Mouse (Mus musculus): Measurements from ENCODE around the gene Tmem165. TPM values are rescaled to one million over a fixed set of nuclear protein-coding genes. Genes with fewer than 3 reads are reported as not detected.

The Tmem165 gene
- polyA plus RNA-seq, 1 experiment = 63.9 TPM

DNA sequence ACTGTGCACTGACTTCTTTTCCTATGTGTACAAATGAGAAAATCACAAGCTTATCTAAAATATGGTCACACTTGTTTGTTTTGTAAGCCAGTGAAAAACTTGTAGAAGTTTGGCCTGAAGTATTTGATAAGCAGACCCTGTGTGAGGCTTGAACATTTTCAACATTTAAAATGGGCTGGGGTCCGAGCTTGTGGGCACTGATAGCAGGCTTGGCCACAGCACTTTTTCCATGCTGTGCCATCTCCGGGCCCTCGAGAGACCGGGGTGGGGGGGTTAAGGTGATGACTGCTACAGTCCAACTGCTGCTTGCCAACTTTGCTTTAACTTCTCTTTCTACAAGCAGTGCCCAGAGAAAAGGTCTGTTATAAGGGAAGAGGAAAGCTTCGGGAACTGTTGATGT lies 24.4 kb downstream of the Tmem165 start:
- H3K36me3 ChIP-seq (ENCODE audit: control insufficient read depth, insufficient read depth, low read length) = peaks cover 53% of the 10 kb centered on the region
- H3K4me3 ChIP-seq (ENCODE audit: control insufficient read depth, insufficient read depth, low read length) = no peak overlapping the region
- 97% methylated on average over 5 of the region's 5 CpGs for WGBS
- H3K27ac ChIP-seq (ENCODE audit: control insufficient read depth, insufficient read depth, low read length) = no peak overlapping the region
- H3K4me1 ChIP-seq (replicated peaks; ENCODE audit: control insufficient read depth, insufficient read depth, low read length) = no peaks in the 10 kb centered on the region
- TF ChIP-seq CTCF (IDR thresholded peaks at IDR 0.05; ENCODE audit: borderline replicate concordance, control insufficient read depth, extremely low read depth, insufficient read depth, low read length, poor library complexity) (no peak), POLR2A (IDR thresholded peaks at IDR 0.05; ENCODE audit: control insufficient read depth, extremely low read depth, insufficient read depth, low read length, poor library complexity) (no peak)
- no peak for DNase-seq
- H3K27me3 ChIP-seq (ENCODE audit: control insufficient read depth, insufficient read depth, low read length) = no peaks in the 10 kb centered on the region

DNA sequence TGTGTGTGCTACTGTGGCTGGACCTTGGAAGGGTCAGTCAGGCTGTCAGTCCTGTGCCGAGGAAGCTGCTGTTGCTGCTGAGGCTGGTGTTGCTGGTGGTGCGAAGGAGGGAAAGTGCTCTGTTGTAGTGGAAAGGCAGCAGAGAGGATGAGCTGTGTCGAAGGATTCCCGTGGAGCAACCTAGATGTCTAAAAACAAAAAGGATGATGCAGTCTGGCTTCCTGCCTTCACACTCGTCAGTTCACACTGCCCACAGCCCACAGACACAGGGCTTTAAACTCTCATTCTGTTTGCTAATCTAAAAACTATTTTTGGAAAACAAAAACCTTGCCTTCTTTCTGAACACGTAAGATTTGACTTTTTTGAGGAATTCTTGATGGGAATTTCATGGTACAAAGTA lies 33.0 kb downstream of the Tmem165 start:
- no peak overlapping the region for H3K27ac ChIP-seq (ENCODE audit: control insufficient read depth, insufficient read depth, low read length)
- WGBS = 81% methylated on average over 6 of the region's 6 CpGs
- DNase-seq = no peak
- no peaks in the 10 kb centered on the region for H3K27me3 ChIP-seq (ENCODE audit: control insufficient read depth, insufficient read depth, low read length)
- no peaks in the 10 kb centered on the region for H3K4me1 ChIP-seq (replicated peaks; ENCODE audit: control insufficient read depth, insufficient read depth, low read length)
- no peaks in the 10 kb centered on the region for H3K36me3 ChIP-seq (ENCODE audit: control insufficient read depth, insufficient read depth, low read length)
- no peak overlapping the region for H3K4me3 ChIP-seq (ENCODE audit: control insufficient read depth, insufficient read depth, low read length)
- no peak for TF ChIP-seq CTCF (IDR thresholded peaks at IDR 0.05; ENCODE audit: borderline replicate concordance, control insufficient read depth, extremely low read depth, insufficient read depth, low read length, poor library complexity)
- no peak for TF ChIP-seq POLR2A (IDR thresholded peaks at IDR 0.05; ENCODE audit: control insufficient read depth, extremely low read depth, insufficient read depth, low read length, poor library complexity)

DNA sequence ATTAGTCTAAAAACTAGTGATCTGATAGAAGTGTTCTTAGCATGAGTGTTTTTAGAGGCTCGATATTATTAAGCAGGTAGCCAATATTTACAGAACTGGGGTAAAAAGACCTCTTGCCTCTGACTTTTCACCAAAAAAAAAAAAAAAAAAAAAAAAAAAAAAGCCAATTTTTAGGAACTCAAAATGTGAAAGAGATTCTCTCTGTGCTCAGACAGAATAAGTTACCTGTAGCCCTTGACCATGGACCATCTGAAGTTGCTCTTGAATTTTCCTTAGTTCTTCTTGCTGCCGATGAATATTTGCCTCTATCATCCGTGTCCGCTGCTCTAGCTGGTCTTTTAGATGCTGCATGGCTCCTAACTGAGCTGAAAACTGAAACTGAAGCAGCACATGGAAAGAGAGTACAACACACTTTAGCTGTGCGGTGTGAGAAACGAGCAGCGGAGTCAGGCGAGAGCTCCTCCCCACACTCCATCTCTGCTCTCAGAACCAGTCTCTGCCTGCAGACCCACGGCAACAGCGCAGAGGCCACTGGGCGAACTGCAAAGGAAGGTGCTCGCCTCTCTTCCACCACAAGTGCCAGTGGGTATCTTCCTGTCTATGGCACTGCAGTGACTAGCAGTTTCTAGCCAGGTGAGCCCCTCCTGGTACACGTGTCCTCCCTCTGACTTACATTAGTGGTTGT lies 47.6 kb downstream of the Tmem165 start:
- H3K27ac ChIP-seq (ENCODE audit: control insufficient read depth, insufficient read depth, low read length) = no peak overlapping the region
- H3K4me3 ChIP-seq (ENCODE audit: control insufficient read depth, insufficient read depth, low read length) = no peak overlapping the region
- TF ChIP-seq POLR2A (IDR thresholded peaks at IDR 0.05; ENCODE audit: control insufficient read depth, extremely low read depth, insufficient read depth, low read length, poor library complexity) (no peak), CTCF (IDR thresholded peaks at IDR 0.05; ENCODE audit: borderline replicate concordance, control insufficient read depth, extremely low read depth, insufficient read depth, low read length, poor library complexity) (no peak)
- no peaks in the 10 kb centered on the region for H3K4me1 ChIP-seq (replicated peaks; ENCODE audit: control insufficient read depth, insufficient read depth, low read length)
- WGBS = 96% methylated on average over 13 of the region's 13 CpGs
- no peaks in the 10 kb centered on the region for H3K27me3 ChIP-seq (ENCODE audit: control insufficient read depth, insufficient read depth, low read length)
- H3K36me3 ChIP-seq (ENCODE audit: control insufficient read depth, insufficient read depth, low read length) = no peaks in the 10 kb centered on the region
- DNase-seq = no peak

DNA sequence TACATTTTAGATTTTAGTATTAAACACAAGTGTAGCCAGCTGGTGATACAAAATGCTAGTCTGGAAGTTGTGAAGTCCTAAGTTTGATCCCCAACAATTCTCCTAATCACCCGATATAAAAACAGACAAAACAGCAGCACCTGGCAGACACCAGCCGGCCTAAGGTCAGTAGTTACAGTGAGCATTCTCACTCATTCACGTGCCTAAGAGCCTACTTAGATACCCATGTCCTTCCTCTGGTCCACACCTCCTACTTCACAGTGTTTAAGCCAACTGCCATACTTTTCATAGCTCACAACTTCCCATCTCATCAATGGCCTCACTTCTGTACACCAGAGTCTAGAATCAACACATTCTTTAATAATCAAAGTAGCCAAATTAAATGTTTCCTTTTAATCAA lies 59.6 kb downstream of the Tmem165 start:
- Histone ChIP-seq H3K27me3 (ENCODE audit: control insufficient read depth, insufficient read depth, low read length) (no peaks in the 10 kb centered on the region), H3K4me1 (replicated peaks; ENCODE audit: control insufficient read depth, insufficient read depth, low read length) (no peaks in the 10 kb centered on the region), H3K27ac (ENCODE audit: control insufficient read depth, insufficient read depth, low read length) (no peak overlapping the region), H3K4me3 (ENCODE audit: control insufficient read depth, insufficient read depth, low read length) (no peak overlapping the region), H3K36me3 (ENCODE audit: control insufficient read depth, insufficient read depth, low read length) (no peaks in the 10 kb centered on the region)
- TF ChIP-seq POLR2A (IDR thresholded peaks at IDR 0.05; ENCODE audit: control insufficient read depth, extremely low read depth, insufficient read depth, low read length, poor library complexity) (no peak), CTCF (IDR thresholded peaks at IDR 0.05; ENCODE audit: borderline replicate concordance, control insufficient read depth, extremely low read depth, insufficient read depth, low read length, poor library complexity) (no peak)
- no peak for DNase-seq
- 92% methylated on average over 3 of the region's 3 CpGs for WGBS

DNA sequence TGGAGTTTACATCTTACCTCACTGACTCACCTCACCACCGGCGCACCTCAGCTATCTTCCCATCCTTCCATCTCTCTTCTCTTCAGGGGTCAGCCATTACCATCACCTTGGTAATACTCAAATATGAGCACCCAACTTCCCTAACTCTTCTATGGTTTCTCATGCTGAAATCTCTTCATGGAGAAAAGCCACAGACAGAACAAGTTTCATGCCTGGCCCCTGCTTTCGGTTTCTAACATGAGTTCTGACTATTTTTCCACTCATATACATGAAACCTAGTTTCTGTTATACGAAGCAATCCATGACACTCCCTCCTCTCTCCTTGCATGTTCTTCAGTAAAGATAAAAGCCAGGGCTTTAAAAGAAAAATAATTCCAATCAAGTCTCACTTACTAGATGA lies 60.2 kb downstream of the Tmem165 start:
- no peak for TF ChIP-seq POLR2A (IDR thresholded peaks at IDR 0.05; ENCODE audit: control insufficient read depth, extremely low read depth, insufficient read depth, low read length, poor library complexity)
- no peak for TF ChIP-seq CTCF (IDR thresholded peaks at IDR 0.05; ENCODE audit: borderline replicate concordance, control insufficient read depth, extremely low read depth, insufficient read depth, low read length, poor library complexity)

DNA sequence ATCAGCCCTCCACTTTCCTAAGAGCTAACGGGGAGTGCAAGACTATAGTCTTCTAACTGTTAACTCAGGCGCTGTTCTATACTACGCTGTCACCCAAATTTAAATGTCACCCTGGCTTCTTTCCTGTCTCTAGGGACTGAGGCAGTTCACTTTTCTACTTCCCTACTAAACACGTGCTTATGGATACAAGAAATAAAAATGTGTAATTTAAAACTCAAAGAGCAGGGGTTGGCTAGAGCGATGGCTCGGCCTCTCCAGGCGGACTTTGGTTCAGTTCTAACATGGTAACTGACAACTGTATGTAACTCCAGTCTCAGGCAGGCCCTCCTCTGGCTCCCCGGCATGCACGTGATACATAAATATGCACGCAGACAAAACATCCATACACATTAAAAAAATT lies 60.8 kb downstream of the Tmem165 start:
- Histone ChIP-seq H3K27ac (ENCODE audit: control insufficient read depth, insufficient read depth, low read length) (no peak overlapping the region), H3K36me3 (ENCODE audit: control insufficient read depth, insufficient read depth, low read length) (no peaks in the 10 kb centered on the region), H3K4me1 (replicated peaks; ENCODE audit: control insufficient read depth, insufficient read depth, low read length) (no peaks in the 10 kb centered on the region), H3K4me3 (ENCODE audit: control insufficient read depth, insufficient read depth, low read length) (no peak overlapping the region), H3K27me3 (ENCODE audit: control insufficient read depth, insufficient read depth, low read length) (no peaks in the 10 kb centered on the region)
- no peak for TF ChIP-seq CTCF (IDR thresholded peaks at IDR 0.05; ENCODE audit: borderline replicate concordance, control insufficient read depth, extremely low read depth, insufficient read depth, low read length, poor library complexity)
- TF ChIP-seq POLR2A (IDR thresholded peaks at IDR 0.05; ENCODE audit: control insufficient read depth, extremely low read depth, insufficient read depth, low read length, poor library complexity) = no peak
- DNase-seq = no peak
- 96% methylated on average over 10 of the region's 10 CpGs for WGBS

More for the DNA sequence above, 60.2 kb downstream of the Tmem165 start:
- Histone ChIP-seq H3K4me1 (replicated peaks; ENCODE audit: control insufficient read depth, insufficient read depth, low read length) (no peaks in the 10 kb centered on the region), H3K27me3 (ENCODE audit: control insufficient read depth, insufficient read depth, low read length) (no peaks in the 10 kb centered on the region), H3K4me3 (ENCODE audit: control insufficient read depth, insufficient read depth, low read length) (no peak overlapping the region), H3K36me3 (ENCODE audit: control insufficient read depth, insufficient read depth, low read length) (no peaks in the 10 kb centered on the region), H3K27ac (ENCODE audit: control insufficient read depth, insufficient read depth, low read length) (no peak overlapping the region)
- 94% methylated on average over 4 of the region's 4 CpGs for WGBS
- no peak for DNase-seq

DNA sequence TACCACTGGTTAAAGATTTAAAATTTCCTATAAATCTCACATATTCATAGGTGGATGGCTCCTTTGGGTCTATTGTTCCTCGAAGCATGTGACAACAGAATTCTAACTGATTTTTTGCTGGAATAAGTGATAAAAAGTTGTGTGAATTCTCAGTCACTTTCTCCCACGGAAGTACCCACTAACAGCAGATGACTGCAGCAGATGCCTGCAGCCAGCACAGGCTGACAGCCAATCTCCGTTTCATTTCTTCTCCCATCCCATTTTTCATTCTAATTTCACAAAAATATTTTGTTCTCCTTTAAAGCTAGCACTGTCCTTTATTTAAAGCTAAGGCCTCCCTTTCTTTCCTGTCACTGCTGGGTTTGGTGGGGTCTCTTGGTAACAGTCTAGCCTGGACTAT lies 61.7 kb downstream of the Tmem165 start:
- DNase-seq = no peak
- 97% methylated on average over 3 of the region's 3 CpGs for WGBS
- no peak overlapping the region for H3K4me3 ChIP-seq (ENCODE audit: control insufficient read depth, insufficient read depth, low read length)
- H3K4me1 ChIP-seq (replicated peaks; ENCODE audit: control insufficient read depth, insufficient read depth, low read length) = no peaks in the 10 kb centered on the region
- no peaks in the 10 kb centered on the region for H3K36me3 ChIP-seq (ENCODE audit: control insufficient read depth, insufficient read depth, low read length)
- H3K27ac ChIP-seq (ENCODE audit: control insufficient read depth, insufficient read depth, low read length) = no peak overlapping the region
- TF ChIP-seq CTCF (IDR thresholded peaks at IDR 0.05; ENCODE audit: borderline replicate concordance, control insufficient read depth, extremely low read depth, insufficient read depth, low read length, poor library complexity) = no peak
- no peak for TF ChIP-seq POLR2A (IDR thresholded peaks at IDR 0.05; ENCODE audit: control insufficient read depth, extremely low read depth, insufficient read depth, low read length, poor library complexity)
- no peaks in the 10 kb centered on the region for H3K27me3 ChIP-seq (ENCODE audit: control insufficient read depth, insufficient read depth, low read length)
